Mouse (Mus musculus): Measurements from ENCODE around the gene D11Wsu47e.

D11Wsu47e gene

DNA sequence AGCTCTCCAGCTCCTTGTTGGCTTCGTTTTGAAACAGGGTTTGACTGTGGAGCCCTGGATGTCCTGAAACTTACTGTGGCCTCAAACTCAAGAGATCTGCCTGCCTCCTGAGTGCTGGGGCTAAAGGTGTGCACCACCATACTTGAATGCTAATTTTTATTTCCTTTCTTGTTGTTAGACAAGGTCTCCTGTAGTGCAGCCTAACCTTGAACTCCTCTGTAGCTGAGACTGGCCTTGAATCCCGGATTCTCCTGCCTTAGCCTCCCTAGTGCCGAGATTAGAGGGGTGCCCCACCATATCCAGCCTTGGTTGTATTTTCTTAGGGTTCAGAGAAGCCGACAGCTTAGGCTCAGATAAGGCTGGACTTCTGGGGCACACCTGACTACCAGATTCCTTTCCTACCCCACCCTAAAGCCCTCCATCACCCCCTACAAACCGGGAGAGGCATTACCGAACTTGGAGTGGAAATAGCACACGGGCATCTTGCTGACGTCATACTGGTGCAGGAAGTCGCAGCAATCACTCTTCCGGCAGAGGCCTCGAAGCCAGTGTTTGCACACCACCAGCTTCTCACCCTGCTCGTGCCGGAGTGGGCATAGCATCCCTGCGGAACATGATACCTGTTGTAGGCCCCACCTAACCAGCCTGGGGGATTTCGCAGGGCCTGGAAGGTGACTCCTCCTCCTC lies 21.9 kb downstream of the D11Wsu47e start:
- DNase-seq (ENCODE audit: low spot score), result no peak

DNA sequence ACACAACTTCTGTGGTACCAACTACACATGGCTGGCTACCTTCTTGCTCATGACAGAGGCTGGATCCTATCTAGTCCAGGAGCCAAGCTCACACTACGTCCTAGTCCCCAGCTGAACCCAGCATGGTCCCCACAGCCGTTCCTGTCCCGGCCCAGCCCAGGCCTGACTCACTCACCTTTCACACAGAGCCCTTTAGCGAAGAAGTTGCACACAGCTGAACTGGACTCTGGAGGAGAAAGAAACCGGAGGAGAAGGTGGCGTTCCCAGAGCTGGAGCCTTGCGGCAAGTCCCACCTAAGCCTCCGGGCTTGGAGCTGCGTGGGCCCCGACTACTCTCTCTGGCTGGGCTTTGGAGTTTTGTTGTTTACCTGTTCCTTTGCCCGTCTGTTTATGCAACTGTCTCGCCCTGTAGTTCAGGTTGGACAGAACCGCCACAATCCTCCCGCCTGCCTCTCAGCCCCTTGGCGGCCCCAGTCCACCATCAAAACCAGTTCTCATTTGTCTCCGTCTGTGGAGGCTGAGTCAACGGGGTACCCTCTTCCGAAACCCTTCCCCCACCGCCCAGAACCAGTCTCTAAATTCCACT lies 24.5 kb downstream of the D11Wsu47e start:
- no peak for DNase-seq (ENCODE audit: low spot score)

DNA sequence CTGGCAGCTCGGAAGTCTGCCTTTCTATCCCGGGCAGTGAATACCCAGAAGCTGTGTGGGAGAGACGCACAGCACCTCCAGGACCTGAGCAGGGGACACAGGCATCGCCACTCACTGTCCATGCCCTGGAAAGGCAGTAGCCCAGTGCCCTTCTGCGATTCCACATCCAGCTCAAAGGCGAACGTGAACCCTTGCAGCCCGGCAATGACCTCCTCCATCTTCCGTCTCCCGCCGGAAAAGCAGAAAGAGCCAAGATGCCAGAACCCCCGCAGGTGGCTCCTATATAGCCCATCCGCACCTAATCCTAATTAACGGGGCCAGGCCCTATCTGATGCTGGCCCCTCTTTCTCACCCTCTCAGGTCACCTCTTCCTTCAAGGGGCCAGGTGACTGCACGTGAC lies 25.1 kb downstream of the D11Wsu47e start:
- DNase-seq (ENCODE audit: low spot score), result no peak

DNA sequence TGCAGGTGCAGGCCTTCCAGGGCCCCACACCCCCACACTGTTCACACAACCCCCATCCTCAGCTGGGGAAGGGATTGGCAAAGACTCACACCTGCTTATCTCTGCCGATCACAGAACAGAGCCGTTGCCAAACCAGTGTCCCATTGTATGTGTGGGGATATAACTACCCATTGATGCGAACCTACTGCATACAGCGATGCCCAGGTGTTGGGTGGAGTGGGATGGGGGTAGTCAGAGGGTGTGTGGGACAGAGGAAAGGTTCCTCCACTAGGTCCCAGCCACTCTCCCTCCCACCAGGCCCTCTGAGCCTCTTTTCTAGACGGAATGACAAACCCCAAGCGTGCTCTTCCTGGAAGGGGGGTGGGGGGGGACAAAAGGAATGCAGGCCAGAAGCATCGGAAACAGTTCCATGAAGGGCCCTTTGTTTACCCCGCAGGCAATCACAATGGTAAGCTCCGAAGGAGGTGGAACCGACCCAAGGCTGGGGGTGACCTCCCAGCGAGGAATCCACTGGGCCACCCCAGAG lies 25.6 kb downstream of the D11Wsu47e start, which contains the start of gene Cpsf4l:
TSS of gene Cpsf4l (minus strand) at position 287 of the 526 bp plus-strand sequence.
- no peak for DNase-seq (ENCODE audit: low spot score)

DNA sequence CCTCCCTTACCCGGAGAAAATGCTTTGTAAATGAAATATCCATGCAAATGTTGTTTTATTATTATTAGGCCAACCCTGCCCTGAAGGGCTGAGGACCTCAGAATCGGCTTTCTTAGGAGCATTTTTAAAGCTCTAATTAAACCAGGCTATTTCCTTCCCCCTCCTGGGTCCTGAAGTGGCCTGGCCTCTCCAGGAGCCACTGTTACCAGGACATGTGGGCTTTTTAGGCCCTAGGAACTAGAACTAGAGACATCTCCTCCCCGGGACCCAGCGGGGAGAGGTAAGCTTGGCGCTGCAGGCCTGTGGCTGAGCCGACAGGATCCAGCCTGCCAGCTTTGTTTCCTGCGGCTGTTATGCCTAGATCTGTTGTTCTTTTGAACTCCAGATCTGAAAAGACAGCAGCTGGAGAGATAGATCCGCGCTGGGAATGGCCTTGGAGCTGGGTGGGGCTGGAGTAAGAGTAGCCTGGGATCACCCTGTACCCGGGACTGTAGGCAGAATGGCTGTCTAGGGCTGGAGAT lies 26.1 kb downstream of the D11Wsu47e start:
- no peak for DNase-seq (ENCODE audit: low spot score)

DNA sequence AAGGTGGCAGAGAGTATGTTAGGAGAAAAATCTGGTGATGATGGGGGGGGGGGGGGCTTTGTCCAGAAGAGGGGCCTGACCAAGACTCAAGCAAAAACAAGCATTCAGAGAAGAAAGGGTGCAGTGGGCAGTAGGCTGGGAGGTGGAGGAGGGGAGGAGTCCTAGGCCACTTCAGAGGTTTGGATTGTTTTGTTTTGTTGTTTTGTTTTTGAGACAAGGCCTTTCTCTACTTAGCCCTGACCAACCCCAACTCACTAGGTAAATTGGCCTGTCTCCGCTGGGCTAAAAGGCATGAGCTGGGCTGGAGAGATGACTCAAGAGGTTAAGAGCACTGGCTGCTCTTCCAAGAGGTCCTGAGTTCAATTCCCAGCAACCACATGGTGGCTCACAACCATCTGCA lies 26.8 kb downstream of the D11Wsu47e start:
- no peak for DNase-seq (ENCODE audit: low spot score)

DNA sequence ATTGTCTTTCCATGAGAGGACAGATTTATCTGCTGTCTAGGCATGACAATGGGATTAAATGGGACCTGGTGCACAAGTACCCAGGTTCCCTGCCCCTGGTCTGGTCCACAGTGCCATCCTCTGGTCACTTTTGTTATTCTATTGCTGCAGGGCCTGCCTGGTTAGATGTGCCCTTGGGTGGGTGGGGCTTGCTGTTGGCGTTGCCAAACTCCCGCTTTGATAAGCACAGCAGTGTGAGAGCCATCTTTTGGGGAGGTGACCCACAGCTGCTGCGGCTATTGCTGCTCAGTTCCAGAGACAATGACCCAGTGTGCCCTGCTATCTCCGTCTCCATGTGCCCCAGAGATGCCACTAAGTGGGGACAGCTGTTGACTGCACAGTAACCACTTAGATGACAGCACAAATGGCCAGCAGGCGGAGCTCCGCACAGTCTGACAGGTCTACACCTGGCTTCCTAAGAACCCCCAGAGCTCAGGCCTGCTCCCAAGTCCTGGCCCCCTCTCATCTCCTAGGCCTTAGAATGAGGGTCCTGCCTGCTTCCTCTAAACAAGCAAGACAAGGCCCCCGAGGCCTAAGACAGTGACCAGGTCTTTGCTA lies 31.0 kb downstream of the D11Wsu47e start:
- DNase-seq (ENCODE audit: low spot score), result peak; percentile 49

DNA sequence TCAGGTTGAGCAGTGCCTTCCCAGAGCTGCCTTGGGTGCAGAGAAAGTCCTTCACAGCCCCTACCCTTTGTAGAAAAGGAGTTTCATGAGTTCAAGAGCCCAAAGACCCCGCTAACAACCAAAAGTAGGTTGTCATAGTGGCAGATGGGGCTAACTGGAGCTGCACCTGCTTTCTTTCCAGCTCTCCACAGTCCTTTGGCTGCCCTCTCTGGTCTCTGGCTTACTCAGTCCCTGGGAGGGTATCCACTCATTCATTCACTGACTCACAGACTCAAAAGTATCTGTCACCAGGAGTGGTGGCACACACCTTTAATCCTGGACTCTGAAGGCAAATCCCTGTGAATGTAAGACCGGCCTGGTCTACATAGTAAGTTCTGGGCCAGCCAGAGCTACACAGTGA lies 31.9 kb downstream of the D11Wsu47e start:
- DNase-seq (ENCODE audit: low spot score), result no peak

DNA sequence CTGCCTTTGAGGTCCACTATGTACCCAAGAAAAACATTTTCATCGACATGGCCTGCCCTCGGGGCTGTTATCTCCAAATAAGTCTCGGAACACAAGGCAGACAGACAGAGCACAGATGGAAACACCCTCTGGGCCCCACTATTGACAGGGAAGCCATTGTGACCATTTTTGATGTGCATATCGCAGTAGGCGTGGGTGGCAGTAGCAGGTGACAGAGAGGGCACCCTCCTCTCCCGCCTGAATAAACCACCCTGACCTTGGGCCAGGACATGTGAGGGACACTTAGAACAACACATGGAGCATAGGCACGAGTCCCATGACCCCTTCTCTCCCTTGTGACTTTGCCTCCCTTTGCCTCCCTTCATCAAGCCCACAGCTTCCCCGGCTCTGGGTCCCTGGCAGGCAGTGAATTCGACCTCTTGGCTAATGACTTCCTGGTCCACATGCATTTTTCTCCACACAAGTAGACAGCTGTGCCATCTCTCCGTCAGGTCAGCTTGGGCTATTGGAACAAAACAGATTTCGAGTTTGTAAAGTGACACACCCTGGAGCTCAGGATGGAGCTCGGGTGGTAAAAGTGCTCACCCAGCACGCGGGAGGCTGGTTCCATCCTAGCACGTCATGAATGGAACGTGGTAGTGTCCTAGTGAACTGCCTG lies 33.7 kb downstream of the D11Wsu47e start:
- DNase-seq (ENCODE audit: low spot score), result no peak

DNA sequence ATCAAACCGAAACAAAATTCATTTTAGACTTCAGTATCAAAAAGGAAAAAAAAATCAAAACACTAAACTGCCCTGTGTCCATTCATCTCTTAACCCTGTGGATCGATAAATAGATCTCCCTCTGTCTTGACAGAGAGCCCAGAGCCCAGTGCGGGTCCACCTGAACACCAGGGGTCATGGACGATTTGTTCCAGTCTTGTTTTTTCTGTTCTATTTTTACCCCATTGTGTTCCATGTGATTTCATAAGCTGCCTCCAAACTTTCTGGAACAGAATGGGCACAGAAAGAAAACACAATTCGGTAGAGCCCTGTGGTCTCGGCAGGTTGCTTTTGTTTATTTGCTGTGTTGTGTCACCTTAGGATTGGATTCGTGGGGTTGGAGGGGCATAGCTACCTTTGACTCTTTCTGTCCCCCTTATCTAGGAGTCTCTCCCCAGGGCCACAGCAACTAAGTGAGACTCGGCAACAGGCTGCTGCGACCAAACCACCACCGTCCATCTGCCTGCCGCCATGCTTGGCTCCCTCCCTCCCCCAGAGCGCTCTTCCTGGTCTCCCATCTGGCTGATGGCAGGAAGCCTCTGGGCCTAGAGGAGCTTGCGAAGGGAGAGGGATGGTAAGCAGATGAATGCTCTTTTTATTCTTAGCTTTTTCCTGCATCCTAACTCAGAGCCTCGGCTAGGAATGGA lies 38.3 kb downstream of the D11Wsu47e start:
- DNase-seq (ENCODE audit: low spot score), result no peak

DNA sequence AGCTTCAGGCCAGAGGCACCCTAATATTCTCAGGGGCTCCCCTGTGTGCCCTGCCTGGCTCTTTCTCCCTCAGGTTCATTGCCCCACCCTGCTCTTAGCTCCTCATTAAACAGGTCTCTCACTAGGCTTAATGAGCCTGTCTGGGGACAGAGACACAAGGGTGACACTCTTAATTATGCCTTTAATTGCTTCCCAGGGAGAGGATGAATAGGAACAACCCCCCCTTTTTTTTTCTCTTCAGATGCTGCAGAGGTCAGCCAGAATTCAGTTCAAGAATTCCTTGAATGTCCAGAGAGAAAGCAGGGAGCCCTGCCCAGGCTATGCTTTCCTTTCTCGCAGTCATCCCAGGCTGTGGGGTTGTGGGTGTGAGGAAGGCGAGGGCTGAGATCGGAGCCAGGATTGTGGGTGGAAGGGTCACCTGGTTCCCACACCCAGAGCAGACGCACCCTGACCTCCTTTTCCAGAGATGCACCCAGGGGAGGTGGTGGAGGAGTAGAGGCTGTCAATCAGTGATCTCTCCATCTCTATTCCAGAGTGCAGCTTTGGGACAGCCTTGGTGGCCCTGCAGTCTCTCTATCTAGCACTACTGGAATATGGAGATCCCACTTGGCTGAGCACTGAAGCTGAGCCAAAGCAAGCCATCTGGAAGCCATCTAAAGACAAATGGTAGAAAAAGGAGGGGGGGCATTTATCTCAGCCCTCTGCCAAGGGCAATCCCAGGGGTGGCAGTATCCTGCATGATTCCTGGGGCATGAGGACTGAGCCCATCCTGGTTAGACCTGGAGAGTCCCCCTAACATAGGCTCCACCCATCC lies 41.2 kb downstream of the D11Wsu47e start:
- no peak for DNase-seq (ENCODE audit: low spot score)

DNA sequence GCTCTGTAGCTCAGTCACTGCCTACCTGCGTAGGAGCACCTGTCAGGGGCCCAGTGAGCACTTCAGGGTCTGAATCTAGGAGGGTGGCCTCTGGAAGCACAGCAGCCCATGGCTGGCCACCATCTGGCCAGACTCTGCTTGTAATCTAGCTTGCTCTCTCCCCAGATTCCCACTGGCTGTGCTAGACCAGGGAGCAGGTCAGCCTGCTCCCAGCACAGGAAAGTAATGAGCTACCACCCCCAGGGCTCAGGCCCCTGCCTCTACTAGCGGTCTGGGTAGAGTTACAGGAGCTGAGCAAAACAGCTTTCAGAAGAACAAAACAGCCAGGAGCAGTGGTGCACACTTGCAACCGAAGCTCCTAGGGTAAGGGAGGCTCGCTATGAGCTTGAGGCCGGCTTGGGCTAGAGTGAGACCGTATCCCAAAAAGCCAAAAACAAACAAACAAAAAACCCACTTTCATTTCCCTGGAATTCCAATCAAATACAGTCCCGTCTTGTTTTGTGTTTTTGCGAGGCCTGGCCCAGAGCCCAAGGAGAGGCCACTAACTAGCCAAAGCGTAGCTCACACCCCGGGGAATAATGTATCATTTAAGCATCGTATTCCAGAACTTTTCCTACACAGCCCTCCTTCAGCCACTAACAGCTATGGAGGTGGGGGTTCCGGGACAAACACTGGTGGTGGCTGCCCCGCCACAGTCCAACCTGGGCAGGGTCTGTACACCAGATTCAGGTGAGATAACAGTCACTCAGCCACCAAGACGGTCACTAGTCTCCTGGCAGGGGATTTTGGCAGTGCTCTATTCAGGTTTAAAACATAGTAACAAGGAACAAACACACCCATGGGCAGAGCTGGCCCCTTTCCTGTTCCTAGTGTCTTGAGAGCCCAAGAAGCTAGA lies 43.0 kb downstream of the D11Wsu47e start:
- no peak for DNase-seq (ENCODE audit: low spot score)

DNA sequence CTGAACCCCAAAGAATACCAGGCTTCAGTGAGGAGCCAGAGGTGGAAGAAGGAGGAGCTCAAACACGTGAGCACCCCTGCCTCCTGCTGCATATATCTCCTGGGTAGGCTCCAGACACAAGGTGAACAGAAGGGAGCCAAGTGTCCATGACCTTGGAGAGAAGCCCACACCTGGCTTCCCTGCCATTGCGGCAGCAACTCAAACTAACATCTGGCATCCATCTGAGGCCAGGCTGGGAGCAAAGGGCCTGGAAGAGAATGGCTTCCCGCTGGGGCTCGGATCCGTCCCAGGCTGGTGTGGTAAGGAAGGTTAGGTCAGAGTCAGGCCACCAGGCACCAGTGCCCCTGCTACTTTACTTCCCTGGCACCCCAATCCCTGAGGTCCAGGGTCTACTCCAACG lies 43.8 kb downstream of the D11Wsu47e start:
- no peak for DNase-seq (ENCODE audit: low spot score)

DNA sequence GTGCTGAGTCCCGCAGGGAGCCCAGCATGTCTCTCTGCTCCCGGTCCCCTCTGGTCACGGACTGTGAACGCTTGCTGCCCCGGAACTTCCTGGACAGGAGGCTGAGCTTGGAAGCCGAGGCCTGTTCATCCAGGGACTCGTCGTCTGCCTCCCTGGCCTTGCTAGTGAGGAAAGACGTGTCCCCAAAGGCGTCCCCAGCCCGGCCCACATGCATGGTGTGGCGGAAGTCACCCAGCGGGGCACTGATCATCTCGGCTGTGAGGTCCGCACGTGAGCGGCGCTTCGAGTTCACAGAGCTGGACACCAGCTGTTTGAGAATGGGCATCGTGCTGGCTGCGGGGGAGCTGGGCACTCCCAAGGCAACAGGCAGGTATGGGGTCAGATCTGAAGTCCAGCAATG lies 45.0 kb downstream of the D11Wsu47e start:
- no peak for DNase-seq (ENCODE audit: low spot score)

DNA sequence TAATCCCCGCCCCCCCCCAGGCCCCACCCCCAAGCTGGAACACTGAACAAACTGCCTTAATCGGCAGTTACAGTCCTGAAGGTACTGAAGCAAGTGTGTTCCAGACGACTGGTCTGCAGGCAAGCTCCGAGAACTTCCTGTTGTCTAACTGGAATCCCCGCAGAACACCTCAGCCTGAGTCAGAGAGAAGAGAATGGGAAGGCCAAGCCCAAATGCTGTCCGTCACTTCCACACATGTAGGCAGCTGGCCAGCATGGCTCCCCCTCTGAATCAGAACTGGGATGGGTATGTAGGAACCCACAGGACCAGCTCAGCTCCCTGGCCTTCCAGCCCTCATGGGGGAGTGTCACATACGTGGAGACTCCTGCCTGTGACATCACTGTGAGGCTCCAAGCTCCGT lies 45.7 kb downstream of the D11Wsu47e start:
- no peak for DNase-seq (ENCODE audit: low spot score)

DNA sequence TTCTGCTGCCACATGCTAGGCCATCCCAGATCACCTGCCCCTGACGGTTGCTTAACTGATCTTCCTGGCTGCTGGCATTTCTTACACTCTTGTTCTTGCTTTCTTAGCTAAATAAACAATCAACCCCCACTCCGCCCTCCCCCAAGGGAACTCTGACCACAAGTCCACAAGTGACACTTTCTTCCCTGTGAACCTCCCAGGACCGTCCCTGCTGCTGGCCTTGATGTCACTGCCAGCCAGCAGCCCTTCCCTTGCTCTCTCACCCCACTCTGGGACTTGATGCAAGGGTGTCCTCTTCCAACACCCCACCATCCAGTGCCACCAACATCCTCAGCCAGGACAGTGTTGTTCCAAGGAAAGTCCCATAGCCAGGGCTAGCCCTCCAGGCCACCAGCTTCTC lies 46.7 kb downstream of the D11Wsu47e start:
- no peak for DNase-seq (ENCODE audit: low spot score)

DNA sequence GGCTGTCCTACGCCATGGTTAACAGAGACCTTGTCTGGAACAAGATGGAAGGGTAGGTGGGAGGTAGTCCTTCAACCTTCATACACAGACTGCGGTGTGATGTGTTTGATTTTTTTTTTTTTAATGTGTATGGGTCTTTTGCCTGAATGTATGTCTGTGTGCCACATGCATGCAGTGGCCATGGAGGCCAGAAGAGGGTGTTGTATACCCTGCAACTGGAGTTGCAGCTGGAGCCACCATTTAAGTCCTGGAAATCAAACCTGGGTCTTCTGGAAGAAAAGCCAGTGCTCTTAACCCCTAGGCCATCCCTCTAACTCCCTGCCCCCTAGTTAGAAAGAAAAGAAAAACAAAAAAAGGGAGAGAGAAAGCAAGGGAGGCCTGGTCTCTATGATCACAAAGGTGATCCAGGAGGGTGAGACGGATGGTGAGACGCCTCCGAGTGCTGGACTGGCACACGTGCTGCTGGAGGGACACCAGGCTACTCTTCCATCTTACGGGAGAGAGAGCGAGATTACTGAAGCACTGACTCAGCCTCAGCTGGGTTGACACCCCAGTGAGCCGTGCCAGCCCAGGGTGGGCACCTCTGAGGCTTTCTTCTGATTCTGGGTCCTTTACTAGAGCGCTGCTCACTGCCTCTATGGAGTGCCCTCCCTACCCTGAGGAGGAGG lies 47.9 kb downstream of the D11Wsu47e start:
- no peak for DNase-seq (ENCODE audit: low spot score)

DNA sequence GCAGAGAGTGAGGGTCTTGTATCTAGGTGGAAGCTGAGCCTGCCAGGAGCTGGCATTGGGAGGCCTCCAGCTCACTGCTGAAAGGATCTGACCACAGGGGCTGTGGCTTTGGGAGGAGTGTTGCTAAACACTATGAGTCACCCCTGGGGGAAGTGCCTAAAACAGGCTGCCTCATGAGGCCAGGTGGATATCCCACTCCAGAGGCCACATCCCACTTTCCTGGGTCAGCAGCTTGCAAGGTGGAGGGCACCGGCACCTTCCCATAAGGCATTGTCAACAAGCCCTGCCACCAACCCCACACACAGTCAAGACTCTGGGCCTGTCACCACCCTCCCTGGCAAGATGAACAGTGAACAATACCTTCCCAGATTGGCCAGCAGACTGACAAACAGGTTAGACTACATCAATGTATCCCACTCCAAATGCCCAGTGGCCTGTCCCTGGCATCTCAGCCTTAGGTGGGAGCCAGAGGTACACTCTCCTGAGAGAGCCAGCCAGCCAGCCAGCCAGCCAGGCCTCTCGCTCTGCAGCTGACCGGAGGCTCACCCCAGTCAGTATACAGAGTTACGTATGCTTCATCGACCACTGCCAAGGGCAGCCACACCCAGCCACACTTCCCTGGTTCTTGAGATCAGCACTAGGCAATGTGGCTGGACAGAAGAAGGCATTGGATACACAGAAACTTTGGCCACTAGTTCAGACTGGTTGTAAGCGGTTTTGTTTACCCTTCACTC lies 49.6 kb downstream of the D11Wsu47e start:
- no peak for DNase-seq (ENCODE audit: low spot score)

DNA sequence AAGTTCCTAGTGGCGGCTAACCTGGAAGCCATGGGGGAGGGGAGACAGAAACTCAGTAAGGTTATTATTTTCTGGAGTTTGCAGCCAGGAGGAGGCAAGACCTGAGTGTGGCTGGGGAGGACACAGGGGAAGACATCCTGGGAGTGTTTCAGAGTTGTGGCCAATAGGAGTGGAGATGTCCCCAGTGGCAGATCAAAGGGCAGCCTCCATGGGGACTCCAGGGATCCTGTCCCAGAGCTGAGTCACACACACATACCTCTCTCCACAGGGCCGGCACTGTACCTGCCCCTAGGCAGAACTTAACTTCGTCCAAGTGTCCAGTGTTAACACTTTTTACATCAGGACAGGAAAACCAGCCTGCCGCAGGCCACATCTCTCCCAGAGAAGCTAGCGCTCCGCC lies 50.9 kb downstream of the D11Wsu47e start:
- DNase-seq (ENCODE audit: low spot score), result no peak

Measured in ovary, adult 18-20 months (tissue).